Mouse (Mus musculus): ENCODE measurements at regions not wholly inside any gene's neighbourhood (a gene's known extent, or its start where the extent isn't known, plus 50 kb on each side); places are given as distances from the start of the nearest gene placed in this dataset.

DNA sequence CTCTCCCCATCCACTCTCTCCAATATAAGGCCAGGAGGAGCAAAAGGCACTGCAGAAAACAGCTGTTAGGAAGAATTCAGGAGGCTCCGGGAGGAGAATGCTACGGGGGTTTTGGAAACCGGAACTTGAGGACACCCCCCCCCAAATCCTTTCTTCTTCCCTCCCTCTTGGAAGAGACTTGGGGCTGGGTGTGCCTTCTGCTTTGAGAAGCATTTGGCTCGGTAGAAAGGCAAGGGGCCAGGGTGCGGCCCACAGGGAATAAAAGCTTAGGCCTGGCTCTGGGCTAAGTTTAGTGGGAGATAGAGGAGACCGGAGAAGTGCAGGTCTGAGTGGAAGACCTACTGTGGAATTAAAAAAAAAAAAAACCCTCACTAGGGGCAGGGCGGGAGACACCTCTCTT, 64.1 kb upstream of the Ak4 start:
- TF ChIP-seq CTCF (IDR thresholded peaks at IDR 0.05; ENCODE audit: control insufficient read depth, insufficient read depth, insufficient read length) (no peak), USF1 (IDR thresholded peaks at IDR 0.05; ENCODE audit: low read depth) (no peak), MYOG (IDR thresholded peaks at IDR 0.05; ENCODE audit: control insufficient read depth, extremely low read depth, insufficient read length) (no peak)

All from C2C12 (cell line).